Mouse (Mus musculus): Measurements from ENCODE around the gene Fgfbp1.

The Fgfbp1 gene

GRCm38 (mm10) chr5:43981620-43982019 lies at the start of gene Fgfbp1:
TSS of gene Fgfbp1 (minus strand) at chr5:43981779.
- DNase-seq (ENCODE audit: low spot score): no peak

GRCm38 (mm10) chr5:43998295-43998989 lies 16.9 kb upstream of the Fgfbp1 start:
- DNase-seq (ENCODE audit: low spot score): no peak

- no peak for DNase-seq (ENCODE audit: low spot score)
These were observed 16.0 kb upstream of the Fgfbp1 start for GRCm38 (mm10) chr5:43997626-43998025.

GRCm38 (mm10) chr5:43996162-43996561 lies 14.6 kb upstream of the Fgfbp1 start:
- DNase-seq (ENCODE audit: low spot score): no peak

- no peak for DNase-seq (ENCODE audit: low spot score)
These were observed 13.4 kb upstream of the Fgfbp1 start for GRCm38 (mm10) chr5:43994981-43995380.

- DNase-seq (ENCODE audit: low spot score): peak; percentile 30
These were observed 8.7 kb upstream of the Fgfbp1 start for GRCm38 (mm10) chr5:43990316-43990715.

- DNase-seq (ENCODE audit: low spot score): no peak
These were observed 7.4 kb upstream of the Fgfbp1 start for GRCm38 (mm10) chr5:43989017-43989416.

GRCm38 (mm10) chr5:43986212-43986611 lies 4.6 kb upstream of the Fgfbp1 start:
- DNase-seq (ENCODE audit: low spot score): no peak

- no peak for DNase-seq (ENCODE audit: low spot score)
These were observed 1.3 kb upstream of the Fgfbp1 start for GRCm38 (mm10) chr5:43982896-43983295.

- DNase-seq (ENCODE audit: low spot score): no peak
These were observed 1.2 kb downstream of the Fgfbp1 start for GRCm38 (mm10) chr5:43980397-43980796.

GRCm38 (mm10) chr5:43976821-43977561 lies 4.6 kb downstream of the Fgfbp1 start:
- no peak for DNase-seq (ENCODE audit: low spot score)

DNA sequence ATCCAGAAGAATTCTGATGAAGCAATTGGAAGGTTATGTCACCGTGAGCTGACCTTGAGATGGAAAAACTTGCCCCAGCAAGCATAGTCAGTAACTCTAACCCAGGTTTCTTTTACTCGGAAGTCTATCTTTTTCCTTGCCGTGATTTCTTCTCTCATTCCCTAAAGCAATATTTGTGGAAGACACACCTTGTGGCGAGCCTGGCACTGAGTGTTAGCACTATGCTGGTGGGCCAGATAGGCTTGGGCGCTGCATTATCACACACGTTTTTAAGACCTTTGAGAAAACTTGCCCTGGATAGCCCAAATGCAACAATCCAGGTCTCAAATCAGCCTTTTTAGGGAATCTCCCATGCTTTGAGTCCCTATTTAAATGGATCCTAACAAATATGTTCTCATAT lies 7.4 kb downstream of the Fgfbp1 start:
- no peak for DNase-seq (ENCODE audit: low spot score)

GRCm38 (mm10) chr5:43971156-43971555 lies 10.4 kb downstream of the Fgfbp1 start:
- DNase-seq (ENCODE audit: low spot score): no peak

GRCm38 (mm10) chr5:43970532-43970931 lies 11.0 kb downstream of the Fgfbp1 start:
- no peak for DNase-seq (ENCODE audit: low spot score)

GRCm38 (mm10) chr5:43968634-43969033 lies 12.9 kb downstream of the Fgfbp1 start:
- DNase-seq (ENCODE audit: low spot score): no peak

DNA sequence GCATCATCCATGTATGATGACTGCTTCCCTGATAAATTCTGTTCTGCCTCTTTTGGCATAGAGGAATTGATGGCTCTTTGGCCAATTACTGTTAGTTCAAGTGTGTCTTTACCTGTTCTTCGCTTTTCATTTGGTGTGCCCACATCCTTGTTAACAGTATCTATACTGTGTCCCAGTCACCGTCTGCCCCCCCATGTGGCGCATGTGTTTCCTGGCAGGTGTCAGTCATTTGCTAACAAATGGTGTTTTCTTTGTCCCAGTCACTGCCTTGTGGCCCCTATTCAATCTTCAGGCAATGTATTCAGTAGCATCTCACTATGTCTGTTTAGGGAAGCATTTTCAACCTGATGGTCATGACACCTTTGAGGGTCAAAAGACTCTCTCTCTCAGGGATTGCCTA lies 20.5 kb downstream of the Fgfbp1 start:
- DNase-seq (ENCODE audit: low spot score): no peak

DNA sequence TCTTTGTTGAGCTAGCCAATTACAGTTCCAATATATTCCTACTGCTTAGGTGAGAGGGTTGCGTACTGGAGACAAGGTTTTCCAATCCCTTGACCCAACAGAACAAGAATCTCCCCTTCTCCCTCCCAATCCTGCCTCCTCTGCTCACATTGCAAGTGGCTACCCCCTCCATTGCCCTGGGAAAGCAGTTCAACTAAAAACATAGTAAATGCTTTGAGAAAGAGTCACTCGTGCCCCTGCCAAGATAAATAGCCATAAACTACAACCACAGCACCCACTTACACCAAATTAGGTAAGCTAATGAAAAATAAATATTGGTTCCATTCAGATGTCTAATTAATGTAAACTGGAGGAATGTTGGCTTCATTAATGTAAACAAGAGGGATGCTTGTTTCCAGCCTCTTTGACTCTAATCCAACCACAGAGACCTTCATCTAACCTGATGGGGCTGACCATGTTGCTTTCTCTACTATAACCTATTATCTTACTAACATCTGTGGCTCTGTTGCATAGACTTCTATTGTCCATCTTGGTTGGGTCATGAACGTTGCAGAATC lies 21.6 kb downstream of the Fgfbp1 start:
- no peak for DNase-seq (ENCODE audit: low spot score)

DNA sequence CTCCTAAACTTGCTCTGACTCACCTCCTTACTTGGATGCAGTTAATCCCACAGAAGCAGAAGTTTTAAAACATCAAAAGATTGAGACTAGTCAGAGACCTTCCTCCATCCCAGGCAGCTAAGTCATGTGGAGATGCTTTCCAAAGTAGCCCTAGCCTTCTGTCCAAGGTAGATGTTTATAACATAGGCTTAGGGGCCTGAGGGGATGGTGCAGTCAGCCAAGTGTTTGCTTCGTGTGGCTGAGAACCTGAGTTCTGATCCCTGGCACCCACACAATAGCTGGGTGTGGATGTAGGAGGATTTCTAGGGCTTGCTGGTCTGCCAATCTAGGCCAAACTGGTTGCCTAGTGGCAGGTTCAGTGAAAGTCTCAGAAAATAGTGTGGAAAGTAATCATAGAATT lies 28.3 kb downstream of the Fgfbp1 start:
- DNase-seq (ENCODE audit: low spot score): no peak

GRCm38 (mm10) chr5:43948748-43949275 lies 32.8 kb downstream of the Fgfbp1 start:
- DNase-seq (ENCODE audit: low spot score): peak; percentile 53

DNA sequence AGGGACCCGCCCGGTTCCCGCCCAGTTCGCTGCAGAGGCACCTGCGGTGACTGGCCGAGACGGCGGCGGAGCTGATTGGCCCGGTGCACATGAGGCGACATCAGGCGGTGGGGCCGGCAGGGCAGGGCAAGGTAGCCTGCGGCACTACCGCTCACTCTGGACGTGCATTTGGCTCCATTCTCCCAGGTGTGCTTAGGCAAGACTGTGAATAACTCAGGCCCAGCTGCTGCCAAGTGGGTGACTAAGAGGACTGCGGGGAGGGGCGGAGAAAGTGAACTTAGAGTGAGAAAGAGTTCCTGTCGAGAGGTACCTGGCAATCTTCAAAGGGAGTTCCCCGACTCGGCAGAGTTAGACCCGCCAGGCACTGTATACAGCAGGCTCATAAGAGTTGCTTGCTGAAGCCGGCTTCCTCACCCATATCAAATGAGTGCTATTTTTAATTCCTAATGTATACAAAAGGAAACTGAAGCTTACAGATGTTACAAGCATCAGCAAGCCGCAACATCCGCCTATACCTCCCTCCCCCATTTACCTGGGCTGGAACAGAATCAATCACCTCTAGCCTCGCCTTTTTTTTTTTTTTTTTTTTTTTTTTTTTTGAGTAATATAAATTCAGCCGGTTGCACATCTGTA lies 33.4 kb downstream of the Fgfbp1 start:
- DNase-seq (ENCODE audit: low spot score): peak; percentile 61

DNA sequence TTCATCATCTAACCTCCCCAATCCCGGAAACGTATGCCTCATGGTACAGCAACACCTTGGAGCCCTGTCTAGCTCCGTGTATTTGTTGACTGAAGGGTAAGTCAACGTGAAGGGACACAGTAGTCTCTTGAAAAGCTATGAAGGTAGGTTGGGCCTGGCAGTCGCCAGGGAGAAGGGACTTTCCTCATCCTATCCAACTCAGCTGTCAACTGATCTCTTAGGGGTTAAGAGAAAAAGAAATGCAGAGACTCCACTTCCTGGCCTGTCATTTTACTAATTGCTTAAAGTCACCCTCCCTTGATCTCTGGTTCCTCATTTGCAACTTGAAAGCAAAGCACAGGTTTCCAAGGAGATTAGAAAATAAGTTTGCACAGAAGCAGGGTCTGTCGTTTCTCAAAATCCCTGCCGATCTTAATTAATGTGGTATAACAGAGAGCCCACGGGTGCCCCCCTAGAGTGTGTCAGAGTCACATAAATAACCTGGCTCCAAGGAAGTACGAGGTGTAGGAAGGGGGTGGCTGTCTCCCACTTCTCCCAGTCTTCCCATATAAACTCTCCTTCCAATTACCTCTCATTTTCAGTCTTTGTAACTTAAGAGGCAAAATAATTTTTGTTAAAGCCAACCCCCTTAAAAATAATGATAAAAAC lies 34.1 kb downstream of the Fgfbp1 start:
- DNase-seq (ENCODE audit: low spot score): peak; percentile 26

DNA sequence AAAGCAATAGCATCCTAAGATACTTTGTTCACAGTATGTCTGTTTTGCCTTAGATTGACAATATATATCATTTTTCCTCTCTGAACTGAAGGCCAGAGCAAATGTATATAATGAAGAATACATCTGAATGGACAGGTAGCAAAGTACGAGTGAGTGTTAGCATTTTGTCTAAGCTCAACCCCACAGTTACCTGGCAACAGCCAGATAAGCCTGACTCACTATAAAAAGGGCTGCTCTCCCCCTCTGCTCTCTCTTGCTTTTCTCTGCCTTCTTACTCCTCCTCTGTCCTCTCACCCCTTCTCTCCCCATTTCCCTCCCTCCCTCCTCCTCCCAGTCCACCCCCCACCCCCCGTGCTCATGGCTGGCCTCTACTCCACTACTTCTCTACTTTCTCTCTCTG lies 48.3 kb downstream of the Fgfbp1 start:
- DNase-seq (ENCODE audit: low spot score): no peak

All from MN1 (cell line).